Mouse (Mus musculus) erythroblast, adult 5-6 weeks (primary cell): ENCODE measurements around the gene Abhd8. TPM values are rescaled to one million over a fixed set of nuclear protein-coding genes. Genes with fewer than 3 reads are reported as not detected.
"Not testable (repeated sequence)": the region's sequence is repeated elsewhere in the genome, so short reads cannot be mapped to it uniquely, and the experiment has no call there.

Source experiments
- ATAC-seq: replicated peaks from 2 replicates; pipeline ENCODE4 v1.8.0; 2016; ENCODE audit warnings: moderate number of reproducible peaks, mild to moderate bottlenecking, moderate TSS enrichment, inconsistent platforms; ENCODE audit not compliant: poor library complexity, low FRiP score, severe bottlenecking
- total RNA-seq, 2 experiments: library from RNA; stranded (forward) in 1 of 2; stranded (reverse) in 1 of 2; fragments of 150-400 nt in 1 of 2; fragments of 200-764, 138-1000 nt in 1 of 2; gene quantifications; 2 replicates each; pipeline versions ENCODE4 v1.2.3 to v1.2.4; 2015 to 2017; ENCODE audit warnings: low replicate concordance in 2 of 2

Gene Abhd8
- total RNA-seq, 2 experiments from 2014 or later, result 0.58 to 3.5 TPM

- peak; percentile 72 for ATAC-seq
Observed at GRCm38 (mm10) chr8:71464513-71465500, 1.4 kb upstream of the Abhd8 start, which contains the start of gene Mrpl34. TSS of gene Mrpl34 (plus strand) at chr8:71464959.

GRCm38 (mm10) chr8:71462786-71463185, 669 bp downstream of the Abhd8 start:
- no peak for ATAC-seq

GRCm38 (mm10) chr8:71462191-71462590, 1.3 kb downstream of the Abhd8 start:
- ATAC-seq, result no peak

- ATAC-seq, result no peak
Observed at GRCm38 (mm10) chr8:71461152-71461840, 2.2 kb downstream of the Abhd8 start.

- ATAC-seq, result no peak
Observed at GRCm38 (mm10) chr8:71460716-71461115, 2.7 kb downstream of the Abhd8 start.

- no peak for ATAC-seq
Observed at GRCm38 (mm10) chr8:71457659-71458270, 5.7 kb downstream of the Abhd8 start.

- peak; percentile 67 for ATAC-seq
Observed at GRCm38 (mm10) chr8:71456906-71457305, 6.5 kb downstream of the Abhd8 start.

GRCm38 (mm10) chr8:71454668-71455067, 8.8 kb downstream of the Abhd8 start:
- no peak for ATAC-seq

GRCm38 (mm10) chr8:71452669-71453068, 10.8 kb downstream of the Abhd8 start:
- no peak for ATAC-seq

GRCm38 (mm10) chr8:71451777-71452176, 11.7 kb downstream of the Abhd8 start:
- ATAC-seq, result no peak

GRCm38 (mm10) chr8:71451337-71451736, 12.1 kb downstream of the Abhd8 start:
- no peak for ATAC-seq

- no peak for ATAC-seq
Observed at GRCm38 (mm10) chr8:71445096-71445495, 18.4 kb downstream of the Abhd8 start.

GRCm38 (mm10) chr8:71441404-71441803, 22.1 kb downstream of the Abhd8 start:
- ATAC-seq, result peak; percentile 85

- ATAC-seq, result no peak
Observed at GRCm38 (mm10) chr8:71437041-71437440, 26.4 kb downstream of the Abhd8 start.

GRCm38 (mm10) chr8:71432935-71433334, 30.5 kb downstream of the Abhd8 start:
- ATAC-seq, result not testable (repeated sequence)

GRCm38 (mm10) chr8:71422121-71422520, 41.3 kb downstream of the Abhd8 start:
- no peak for ATAC-seq

GRCm38 (mm10) chr8:71411535-71412273, 51.8 kb downstream of the Abhd8 start:
- ATAC-seq, result no peak

- ATAC-seq, result no peak
Observed at GRCm38 (mm10) chr8:71408231-71408630, 55.2 kb downstream of the Abhd8 start.

- ATAC-seq, result no peak
Observed at GRCm38 (mm10) chr8:71407441-71407840, 56.0 kb downstream of the Abhd8 start.
